Mouse (Mus musculus) midbrain, embryonic 12.5 days (tissue): ENCODE data around the gene Dapk1. TPM values are rescaled to one million over a fixed set of nuclear protein-coding genes. Genes with fewer than 3 reads are reported as not detected.

ENCODE experiments used
- ATAC-seq: fragments of 200-750 bp; cut with Nextera tagmentation; 2 replicates; pipeline ENCODE4 v1.8.0; 2017; ENCODE audit warnings: low read depth, moderate TSS enrichment, moderate library complexity; ENCODE audit not compliant: low FRiP score
- H3K27ac ChIP-seq: fragments of 300-500 bp; sonication (generic); replicated peaks from 2 replicates; pipeline ENCODE4 v1.5.1; 2016; ENCODE audit warnings: mild to moderate bottlenecking
- H3K27me3 ChIP-seq: fragments of 300-500 bp; sonication (generic); 2 replicates; pipeline ENCODE4 v1.6.1; 2016; ENCODE audit warnings: mild to moderate bottlenecking
- H3K36me3 ChIP-seq: fragments of 300-500 bp; sonication (generic); 2 replicates; pipeline ENCODE4 v1.6.1; 2016
- H3K4me1 ChIP-seq: fragments of 300-500 bp; sonication (generic); 2 replicates; pipeline ENCODE4 v1.6.1; 2016
- H3K4me2 ChIP-seq: fragments of 300-500 bp; sonication (generic); replicated peaks from 2 replicates; pipeline ENCODE4 v1.6.1; 2016; ENCODE audit warnings: mild to moderate bottlenecking, moderate library complexity
- H3K4me3 ChIP-seq: fragments of 300-500 bp; sonication (generic); 2 replicates; pipeline ENCODE4 v1.5.1; 2016; ENCODE audit warnings: mild to moderate bottlenecking
- H3K9ac ChIP-seq: fragments of 300-500 bp; sonication (generic); replicated peaks from 2 replicates; pipeline ENCODE4 v1.6.1; 2016; ENCODE audit warnings: mild to moderate bottlenecking, moderate library complexity
- H3K9me3 ChIP-seq: fragments of 300-500 bp; sonication (generic); 2 replicates; pipeline ENCODE4 v1.6.1; 2016; ENCODE audit warnings: mild to moderate bottlenecking
- WGBS: fragments of 180-500 bp; shearing (Covaris S2); methylation state at CpG from one replicate; pipeline ENCODE4 v1.1.7; 2016; 5-methylcytosine and 5-hydroxymethylcytosine counted together
- polyA plus RNA-seq: library from polyadenylated mRNA; unstranded; fragments of >200 nt; fragmentation: Nextera tagmentation; extraction: Ambion mirVana; gene quantifications from 2 replicates; pipeline ENCODE4 v1.2.1, GENCODE M21; 2016

The Dapk1 gene
- polyA plus RNA-seq, 1 experiment from 2014 or later, result 36.7 TPM

DNA sequence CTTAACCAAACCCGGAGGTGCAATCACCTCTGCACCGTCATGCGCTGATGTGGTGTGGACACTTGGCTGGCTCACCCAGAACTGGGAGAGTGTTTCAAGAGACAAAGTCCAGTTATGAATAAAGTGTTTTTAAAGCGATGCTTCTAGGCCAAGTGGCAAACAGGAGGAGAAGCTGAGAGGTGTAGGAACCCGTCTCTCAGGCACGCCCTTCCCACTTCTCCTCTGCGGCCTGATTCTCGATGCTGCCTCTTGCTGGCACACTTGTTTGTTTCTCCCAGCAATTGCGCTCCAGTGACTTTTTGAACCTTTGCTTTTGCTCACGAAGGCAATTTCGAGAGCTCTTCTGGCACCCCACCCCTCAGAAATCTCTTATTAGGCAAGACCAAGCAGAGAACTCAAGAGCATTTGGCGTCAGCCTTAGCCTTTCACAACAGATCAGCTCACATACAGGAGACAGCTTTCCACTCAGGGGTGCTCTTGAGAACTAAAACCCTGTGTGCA lies 100.0 kb downstream of the Dapk1 start:
- no peak overlapping the region for H3K4me3 ChIP-seq
- no peaks in the 10 kb centered on the region for H3K9me3 ChIP-seq
- no peak for ATAC-seq

DNA sequence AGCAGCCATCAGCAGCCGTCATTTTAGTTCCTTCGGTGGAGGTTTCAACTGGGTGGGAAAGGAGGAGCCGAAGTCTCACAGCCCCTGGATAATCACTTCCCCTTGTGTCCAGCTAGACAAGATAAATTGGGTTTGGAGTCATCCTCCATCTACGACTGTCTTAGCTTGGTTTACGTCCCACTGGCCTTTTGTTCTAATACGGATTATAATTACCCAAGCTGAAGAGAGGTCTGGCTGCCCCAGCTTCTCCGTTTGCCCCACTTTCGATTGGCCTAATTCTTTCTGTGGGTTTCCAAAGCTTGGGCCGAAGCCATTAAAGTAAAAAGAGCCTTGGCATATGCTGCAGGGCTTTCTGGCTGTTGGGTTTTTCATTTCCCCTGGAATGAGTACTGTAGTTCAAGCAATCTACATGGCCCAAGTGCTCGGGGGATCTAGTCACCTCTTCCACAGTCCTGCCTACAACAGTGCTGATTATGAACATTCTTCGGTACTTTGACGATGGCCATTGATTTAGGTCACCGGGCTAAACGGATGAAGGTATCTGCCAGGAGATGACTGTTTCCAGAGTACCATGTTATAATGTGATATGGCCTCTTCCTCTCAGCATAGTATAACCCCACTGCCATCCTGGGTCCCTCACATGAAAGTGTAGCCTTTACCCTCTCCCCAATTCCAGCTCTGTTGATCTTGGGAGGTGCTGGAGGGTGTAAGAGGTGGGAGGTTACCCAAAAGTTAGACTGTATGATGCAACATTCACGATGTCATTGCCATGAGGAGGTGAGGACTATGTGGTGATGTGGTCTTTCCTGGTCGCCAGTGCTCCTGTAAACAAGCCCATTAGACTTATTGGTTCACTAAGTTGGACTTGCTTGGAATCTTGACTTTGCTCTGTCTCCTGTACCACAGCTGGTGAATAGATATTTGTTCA lies 106.1 kb downstream of the Dapk1 start:
- Histone ChIP-seq H3K27ac (no peak overlapping the region), H3K27me3 (no peaks in the 10 kb centered on the region), H3K4me1 (peaks cover 15% of the 10 kb centered on the region), H3K4me3 (no peak overlapping the region), H3K9ac (no peak overlapping the region), H3K9me3 (no peaks in the 10 kb centered on the region), H3K36me3 (no peaks in the 10 kb centered on the region), H3K4me2 (no peak overlapping the region)
- no peak for ATAC-seq
- WGBS, result 66% methylated on average over 16 of the region's 16 CpGs

More for the DNA sequence above, 100.0 kb downstream of the Dapk1 start:
- Histone ChIP-seq H3K36me3 (0 out of 2 replicates have a peak, but pooled peaks cover 11% of the 10 kb centered on the region), H3K4me2 (no peak overlapping the region), H3K27me3 (no peaks in the 10 kb centered on the region), H3K9ac (no peak overlapping the region), H3K27ac (no peak overlapping the region), H3K4me1 (peaks cover 2% of the 10 kb centered on the region; the same call in 1 of the 2 replicates)
- WGBS, result 88% methylated on average over 12 of the region's 12 CpGs

DNA sequence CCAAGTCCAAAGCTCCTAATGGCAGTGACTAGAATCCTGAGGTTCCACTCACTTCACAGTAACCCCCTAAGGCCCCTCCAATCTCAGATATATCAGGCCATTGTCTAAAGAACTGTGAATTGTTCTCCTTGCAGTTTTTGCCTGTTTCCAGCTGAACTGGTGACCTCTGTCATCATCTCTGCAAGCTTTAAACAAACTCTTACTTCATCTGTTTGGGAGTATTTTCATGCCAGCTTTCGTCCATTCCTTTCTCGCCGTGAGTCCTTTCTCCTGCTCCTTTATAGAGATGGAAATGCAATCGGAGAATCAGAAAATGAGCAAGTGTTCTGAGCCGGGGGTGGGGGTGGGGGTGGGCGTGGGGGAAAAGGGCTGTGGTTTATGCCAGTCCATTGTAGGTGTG lies 107.4 kb downstream of the Dapk1 start:
- WGBS, result 76% methylated on average over 6 of the region's 6 CpGs
- no peak overlapping the region for H3K9ac ChIP-seq
- no peak overlapping the region for H3K4me2 ChIP-seq
- no peak overlapping the region for H3K4me3 ChIP-seq
- ATAC-seq, result no peak
- no peaks in the 10 kb centered on the region for H3K27me3 ChIP-seq
- no peaks in the 10 kb centered on the region for H3K36me3 ChIP-seq
- no peak overlapping the region for H3K27ac ChIP-seq
- peaks cover 15% of the 10 kb centered on the region for H3K4me1 ChIP-seq
- H3K9me3 ChIP-seq, result no peaks in the 10 kb centered on the region

- Histone ChIP-seq H3K9me3 (no peaks in the 10 kb centered on the region), H3K4me1 (peaks cover 15% of the 10 kb centered on the region), H3K9ac (no peak overlapping the region), H3K4me3 (no peak overlapping the region), H3K4me2 (no peak overlapping the region), H3K36me3 (no peaks in the 10 kb centered on the region), H3K27ac (no peak overlapping the region), H3K27me3 (no peaks in the 10 kb centered on the region)
- 79% methylated on average over 3 of the region's 3 CpGs for WGBS
- ATAC-seq, result no peak
Measured at GRCm38 (mm10) chr13:60710963-60711362, 109.2 kb downstream of the Dapk1 start.

DNA sequence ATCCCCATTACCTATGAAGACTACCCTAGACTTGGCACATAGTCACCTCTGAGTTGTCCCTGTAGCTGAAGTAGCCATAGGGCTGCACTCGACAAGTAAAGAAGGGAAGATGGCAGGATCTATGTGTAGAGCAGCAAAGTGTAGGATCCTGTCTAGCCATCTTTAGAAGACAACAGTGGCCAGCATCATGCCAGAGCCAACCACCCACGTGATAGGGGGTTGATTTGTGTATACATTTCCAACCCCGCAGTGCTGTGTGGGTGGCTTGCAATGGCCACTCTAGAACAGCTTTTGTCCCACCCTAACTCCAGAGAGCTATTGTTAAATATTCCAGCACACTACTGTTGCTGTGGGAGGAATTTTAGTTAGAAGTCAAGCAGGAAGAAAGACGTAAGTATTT lies 111.8 kb downstream of the Dapk1 start:
- ATAC-seq, result no peak
- Histone ChIP-seq H3K27ac (no peak overlapping the region), H3K4me3 (no peak overlapping the region), H3K9ac (no peak overlapping the region), H3K4me2 (no peak overlapping the region), H3K4me1 (0 out of 2 replicates have a peak, but pooled peaks cover 2% of the 10 kb centered on the region), H3K9me3 (no peaks in the 10 kb centered on the region), H3K27me3 (no peaks in the 10 kb centered on the region), H3K36me3 (peaks cover 14% of the 10 kb centered on the region; the same call in 1 of the 2 replicates)
- 84% methylated on average over 4 of the region's 4 CpGs for WGBS

DNA sequence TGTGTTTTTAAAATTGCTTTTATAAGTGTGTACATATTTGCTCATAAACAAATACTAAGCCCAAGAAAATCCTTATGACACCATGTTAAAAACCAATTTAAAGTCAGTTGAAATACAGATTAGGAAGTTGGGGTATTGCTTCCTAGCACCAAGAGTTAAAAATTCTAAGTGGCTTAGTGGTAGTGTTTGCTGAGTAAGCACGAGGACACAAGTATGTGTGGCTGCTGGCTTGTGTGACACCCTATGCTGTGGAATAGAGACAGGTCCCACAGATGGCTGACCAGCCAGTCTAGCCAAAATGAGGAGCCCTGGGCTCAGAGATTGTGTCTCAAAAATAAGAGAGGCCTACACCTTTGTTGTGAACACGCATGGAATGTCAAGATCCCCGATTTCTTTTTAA lies 114.4 kb downstream of the Dapk1 start:
- no peak overlapping the region for H3K9ac ChIP-seq
- H3K36me3 ChIP-seq, result peaks cover 35% of the 10 kb centered on the region
- no peak overlapping the region for H3K4me3 ChIP-seq
- H3K9me3 ChIP-seq, result no peaks in the 10 kb centered on the region
- no peak for ATAC-seq
- no peaks in the 10 kb centered on the region for H3K27me3 ChIP-seq
- H3K4me2 ChIP-seq, result no peak overlapping the region
- H3K4me1 ChIP-seq, result no peaks in the 10 kb centered on the region
- H3K27ac ChIP-seq, result no peak overlapping the region
- 64% methylated on average over 3 of the region's 3 CpGs for WGBS

DNA sequence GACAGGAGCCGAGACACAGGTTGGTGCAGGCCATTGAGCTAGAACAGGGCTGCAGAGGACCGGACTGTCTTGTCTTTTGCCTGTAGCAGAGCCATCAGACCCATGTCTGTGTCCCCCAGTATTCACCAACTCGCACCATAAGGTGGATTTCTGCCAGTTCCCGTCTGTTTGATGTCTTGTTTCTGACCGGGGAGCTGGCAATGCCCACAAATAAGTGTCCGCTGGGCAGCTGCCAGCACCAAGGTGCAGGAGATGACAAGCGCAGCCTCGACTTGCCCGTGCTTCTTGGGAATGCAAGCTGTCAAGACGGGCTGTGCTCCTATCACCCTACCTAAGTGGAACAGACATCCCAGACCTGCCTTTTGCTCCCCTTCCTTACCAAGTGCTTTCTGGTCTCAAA lies 115.7 kb downstream of the Dapk1 start:
- H3K4me1 ChIP-seq, result no peaks in the 10 kb centered on the region
- H3K4me3 ChIP-seq, result no peak overlapping the region
- H3K4me2 ChIP-seq, result no peak overlapping the region
- H3K27me3 ChIP-seq, result no peaks in the 10 kb centered on the region
- peaks cover 41% of the 10 kb centered on the region for H3K36me3 ChIP-seq
- WGBS, result 94% methylated on average over 10 of the region's 10 CpGs
- H3K9ac ChIP-seq, result no peak overlapping the region
- no peaks in the 10 kb centered on the region for H3K9me3 ChIP-seq
- no peak overlapping the region for H3K27ac ChIP-seq
- no peak for ATAC-seq

- no peaks in the 10 kb centered on the region for H3K9me3 ChIP-seq
- no peak overlapping the region for H3K4me3 ChIP-seq
- H3K9ac ChIP-seq, result no peak overlapping the region
- H3K36me3 ChIP-seq, result peaks cover 60% of the 10 kb centered on the region
- H3K27me3 ChIP-seq, result no peaks in the 10 kb centered on the region
- H3K4me1 ChIP-seq, result no peaks in the 10 kb centered on the region
- no peak overlapping the region for H3K4me2 ChIP-seq
- no peak for ATAC-seq
- 95% methylated on average over 10 of the region's 10 CpGs for WGBS
- H3K27ac ChIP-seq, result no peak overlapping the region
Measured at GRCm38 (mm10) chr13:60719581-60719980, 117.8 kb downstream of the Dapk1 start.

DNA sequence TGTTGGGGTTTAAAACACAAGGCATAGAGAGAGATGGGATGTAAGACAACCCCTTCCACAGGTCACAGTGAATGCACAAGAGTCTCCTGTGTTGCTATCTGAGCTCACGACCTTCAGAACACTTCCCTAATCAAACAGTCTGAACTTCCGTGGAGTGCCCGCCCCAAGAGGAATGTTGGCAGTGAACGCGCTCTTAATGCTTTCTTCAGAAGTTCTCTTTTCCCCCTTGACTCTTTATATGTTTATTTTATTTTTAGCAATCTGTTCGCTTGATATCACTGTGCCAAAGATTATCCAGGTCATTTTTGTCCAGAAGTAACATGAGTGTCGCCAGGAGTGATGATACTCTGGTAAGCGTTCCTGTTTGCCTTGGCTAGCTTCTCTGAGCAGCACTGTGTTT lies 121.0 kb downstream of the Dapk1 start:
- Histone ChIP-seq H3K36me3 (peaks cover 79% of the 10 kb centered on the region), H3K9me3 (no peaks in the 10 kb centered on the region), H3K27me3 (no peaks in the 10 kb centered on the region), H3K27ac (no peak overlapping the region), H3K9ac (no peak overlapping the region), H3K4me1 (no peaks in the 10 kb centered on the region), H3K4me3 (no peak overlapping the region), H3K4me2 (no peak overlapping the region)
- no peak for ATAC-seq
- 93% methylated on average over 8 of the region's 8 CpGs for WGBS

- Histone ChIP-seq H3K4me2 (no peak overlapping the region), H3K36me3 (peaks cover 80% of the 10 kb centered on the region), H3K4me3 (no peak overlapping the region), H3K9me3 (no peaks in the 10 kb centered on the region), H3K27me3 (no peaks in the 10 kb centered on the region), H3K4me1 (no peaks in the 10 kb centered on the region), H3K9ac (no peak overlapping the region), H3K27ac (no peak overlapping the region)
- 94% methylated on average over 9 of the region's 9 CpGs for WGBS
- no peak for ATAC-seq
Measured at GRCm38 (mm10) chr13:60728276-60729054, 126.7 kb downstream of the Dapk1 start.

DNA sequence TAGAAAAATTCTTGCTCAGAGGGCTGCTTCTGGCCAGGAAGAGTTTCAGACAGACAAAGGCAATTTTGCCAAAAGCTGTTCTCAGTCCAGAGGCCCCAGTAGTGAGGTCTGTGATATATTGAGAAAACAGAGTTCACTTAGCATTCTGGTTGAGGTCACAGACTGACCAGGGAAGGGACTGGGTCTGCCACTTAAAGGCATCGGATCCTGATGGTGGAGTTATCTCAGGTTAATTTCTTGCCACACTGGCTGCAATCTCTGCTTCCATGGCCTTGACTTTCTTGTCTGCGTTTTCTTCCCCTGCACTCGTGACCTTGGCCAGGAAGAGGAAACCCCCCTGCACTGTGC lies 127.3 kb downstream of the Dapk1 start:
- H3K9me3 ChIP-seq, result no peaks in the 10 kb centered on the region
- H3K4me1 ChIP-seq, result no peaks in the 10 kb centered on the region
- H3K4me2 ChIP-seq, result no peak overlapping the region
- H3K27me3 ChIP-seq, result no peaks in the 10 kb centered on the region
- WGBS, result 94% methylated on average over 3 of the region's 3 CpGs
- H3K27ac ChIP-seq, result no peak overlapping the region
- peaks cover 80% of the 10 kb centered on the region for H3K36me3 ChIP-seq
- ATAC-seq, result no peak
- H3K4me3 ChIP-seq, result no peak overlapping the region
- H3K9ac ChIP-seq, result no peak overlapping the region

GRCm38 (mm10) chr13:60730587-60730986 lies 128.8 kb downstream of the Dapk1 start:
- Histone ChIP-seq H3K9ac (no peak overlapping the region), H3K36me3 (peaks cover 73% of the 10 kb centered on the region), H3K27ac (no peak overlapping the region), H3K4me3 (no peak overlapping the region), H3K27me3 (no peaks in the 10 kb centered on the region), H3K4me1 (no peaks in the 10 kb centered on the region), H3K4me2 (no peak overlapping the region), H3K9me3 (no peaks in the 10 kb centered on the region)
- WGBS, result 97% methylated on average over 7 of the region's 7 CpGs
- ATAC-seq, result no peak
